Mouse (Mus musculus) C2C12 (cell line): ENCODE data around the gene Bptf.

Experiments used
- CTCF ChIP-seq: IDR thresholded peaks from one replicate; pipeline ENCODE4 v1.5.1; 2011; ENCODE audit not compliant: control insufficient read depth, insufficient read depth, insufficient read length
- FOSL1 ChIP-seq: IDR thresholded peaks from one replicate; pipeline ENCODE4 v1.8.0; 2011; ENCODE audit warnings: mild to moderate bottlenecking, low read length; ENCODE audit not compliant: poor library complexity, insufficient read depth, severe bottlenecking
- MAX ChIP-seq: IDR thresholded peaks from one replicate; pipeline ENCODE4 v1.6.1; 2011; ENCODE audit warnings: mild to moderate bottlenecking, control low read depth

- TF ChIP-seq CTCF (no peak), FOSL1 (no peak), MAX (no peak)
Observed at GRCm38 (mm10) chr11:107142382-107142781, 10.5 kb upstream of the Bptf start.
